7 mouse cellular contexts compared by ENCODE assay signal in genomic region chr7:111157287-111157686, GRCm38 (mm10).
A peak's percentile ranks its signal among the peaks of the same experiment; 100 is the strongest.
DNase-seq lines count a peak whose midpoint lies in the region.

No protein-coding gene starts in this region.

- DNase-seq in adrenal gland, adult 8-10 months = peak; percentile 23
- DNase-seq in cerebellum, adult 11-12 months = peak; percentile 59
- peak; percentile 61 to 74 for DNase-seq in frontal cortex, postnatal 14 days (ENCODE audit: low spot score in 2 of 2)
- peak; percentile 94 for DNase-seq in heart, postnatal 4 days
- peak; percentile 68 to 84 for DNase-seq in left cerebral cortex, adult 8-10 months (ENCODE audit: low spot score in 2 of 2)
- peak; percentile 59 for DNase-seq in ovary, postnatal 14 days (ENCODE audit: low spot score)
- DNase-seq in spleen, postnatal 36 days (ENCODE audit: low spot score in 2 of 2) = no peak

Comparison
In these comparisons a context has a peak if more than half of its experiments do, and no peak if none do; other contexts are left out.
1. DNase-seq: peak in adrenal gland, adult 8-10 months (single experiment), cerebellum, adult 11-12 months (single experiment), frontal cortex, postnatal 14 days (2 of 2), heart, postnatal 4 days (single experiment), left cerebral cortex, adult 8-10 months (2 of 2) and ovary, postnatal 14 days (single experiment); none in spleen, postnatal 36 days (0 of 2).